Mouse (Mus musculus): Measurements from ENCODE around the gene Prpsap2.

Gene Prpsap2

GRCm38 (mm10) chr11:61715130-61715529 lies 46.8 kb downstream of the Prpsap2 start:
- DNase-seq (ENCODE audit: low spot score) = no peak

DNA sequence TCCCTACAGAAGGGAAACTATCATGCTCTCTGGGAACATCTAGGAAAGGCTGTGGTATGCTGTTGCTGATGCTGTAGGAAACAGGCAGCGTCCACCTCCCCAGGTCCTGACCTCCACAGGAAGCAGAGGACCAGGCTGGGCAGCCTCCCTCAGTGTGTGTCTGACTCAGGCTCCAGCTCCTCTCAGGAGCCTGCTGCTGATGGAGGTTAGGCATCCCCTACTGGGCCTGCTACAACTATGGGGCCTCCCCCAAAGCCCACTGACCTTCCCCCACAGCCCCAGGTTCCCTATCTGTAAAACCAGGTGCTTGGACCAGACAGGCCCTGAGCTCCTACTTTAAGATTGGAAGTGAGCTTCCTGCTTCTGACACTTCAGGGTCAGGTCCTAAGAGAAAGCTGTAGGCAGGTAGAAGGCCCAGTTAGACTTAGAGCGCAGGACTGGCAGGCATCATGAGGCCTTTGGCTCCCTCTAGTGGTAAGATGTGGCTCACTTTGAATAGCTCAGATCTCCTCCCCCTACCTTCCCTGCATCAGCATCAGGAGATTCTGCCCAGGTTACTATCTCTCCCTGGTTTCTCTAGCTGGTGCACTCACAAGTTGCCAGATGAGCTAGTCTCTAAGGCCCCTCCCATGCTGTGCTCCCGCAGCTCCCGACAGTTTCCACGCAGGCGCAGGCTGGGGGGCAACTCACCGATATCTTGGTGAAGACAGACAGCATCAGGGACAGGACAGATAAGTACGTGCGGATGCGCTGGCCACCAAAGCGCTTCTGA lies 47.4 kb downstream of the Prpsap2 start:
- DNase-seq (ENCODE audit: low spot score) = peak; percentile 63

- peak; percentile 26 for DNase-seq (ENCODE audit: low spot score)
These were observed 48.6 kb downstream of the Prpsap2 start for GRCm38 (mm10) chr11:61713157-61713855.

GRCm38 (mm10) chr11:61708928-61709327 lies 53.0 kb downstream of the Prpsap2 start:
- no peak for DNase-seq (ENCODE audit: low spot score)

DNA sequence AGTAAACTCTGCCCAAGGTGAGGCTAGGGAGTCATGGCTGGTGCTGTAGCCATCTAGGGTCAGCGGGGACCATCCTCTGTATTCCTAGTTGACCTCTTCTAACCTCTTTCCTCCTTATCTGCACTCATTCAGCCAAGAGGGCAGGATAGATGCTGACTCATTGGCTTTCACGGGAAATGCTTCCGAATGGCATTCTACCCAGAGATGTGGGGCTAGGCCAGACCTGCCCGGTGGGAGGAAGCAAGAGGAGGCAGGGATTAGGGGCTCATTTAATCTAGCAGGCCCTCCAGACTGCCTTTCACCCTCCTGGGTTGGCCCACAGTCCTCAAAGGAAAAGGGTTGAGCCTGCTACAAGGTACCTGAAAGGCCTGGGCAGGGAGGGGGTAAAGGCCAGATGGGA lies 55.7 kb downstream of the Prpsap2 start:
- DNase-seq (ENCODE audit: low spot score) = no peak

DNA sequence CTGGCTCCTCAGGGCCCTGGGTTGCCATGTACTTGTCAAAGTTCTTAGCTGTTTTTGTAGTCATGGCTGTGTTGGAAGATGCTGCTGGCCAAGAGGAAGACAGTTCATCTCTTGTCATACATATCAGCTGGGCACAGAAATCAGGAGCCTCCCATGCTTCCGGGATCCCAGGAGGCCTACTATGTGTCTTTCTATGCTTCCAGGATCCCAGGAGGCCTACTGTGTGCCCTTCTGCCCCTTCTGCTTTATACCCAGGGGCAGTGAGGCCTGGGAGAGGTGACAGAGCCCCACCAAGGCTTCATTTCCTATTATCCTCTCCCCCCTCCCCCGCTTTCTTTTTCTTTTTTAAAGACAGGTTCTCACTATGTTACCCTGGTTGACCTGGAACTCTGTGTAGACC lies 56.3 kb downstream of the Prpsap2 start:
- no peak for DNase-seq (ENCODE audit: low spot score)

DNA sequence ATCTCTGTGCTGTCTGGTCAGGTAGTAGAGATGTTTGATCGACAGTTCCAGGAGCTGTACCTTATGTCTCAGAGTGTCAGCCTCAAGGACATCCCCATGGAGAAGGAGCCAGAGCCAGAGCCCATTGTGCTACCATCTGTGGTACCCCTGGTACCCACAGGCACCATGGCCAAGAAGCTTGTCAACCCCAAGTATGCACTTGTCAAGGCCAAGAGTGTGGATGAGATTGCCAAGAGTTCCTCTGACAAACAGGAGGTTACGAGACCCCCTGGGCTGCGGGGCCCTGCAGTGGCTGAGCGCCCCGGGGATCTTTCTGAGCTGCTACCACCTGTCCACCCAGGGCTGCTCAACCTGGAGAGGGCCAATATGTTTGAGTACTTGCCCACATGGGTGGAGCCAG lies 59.4 kb downstream of the Prpsap2 start:
- no peak for DNase-seq (ENCODE audit: low spot score)

- no peak for DNase-seq (ENCODE audit: low spot score)
These were observed 60.2 kb downstream of the Prpsap2 start for GRCm38 (mm10) chr11:61701696-61702095.

GRCm38 (mm10) chr11:61699933-61700332 lies 62.0 kb downstream of the Prpsap2 start:
- DNase-seq (ENCODE audit: low spot score) = no peak

DNA sequence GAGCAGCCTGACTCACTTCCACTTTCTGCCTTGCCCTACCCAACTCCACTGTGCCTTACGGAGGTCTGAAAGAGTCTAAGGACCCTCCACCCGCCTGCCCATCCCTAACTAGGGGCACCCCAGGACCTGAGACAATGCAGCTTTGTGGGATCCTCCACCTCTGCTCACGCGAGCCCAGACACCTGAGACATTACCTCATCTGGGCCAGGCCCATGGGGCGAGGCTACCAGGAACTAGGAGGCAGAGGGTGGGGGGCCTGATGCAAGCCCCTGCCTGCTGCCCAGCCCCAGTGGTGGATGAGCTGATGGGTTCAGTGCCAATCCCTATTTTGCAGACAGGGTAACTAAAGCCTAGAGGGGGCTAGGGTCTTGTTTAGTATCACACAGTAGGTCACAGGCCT lies 62.4 kb downstream of the Prpsap2 start:
- DNase-seq (ENCODE audit: low spot score) = no peak

DNA sequence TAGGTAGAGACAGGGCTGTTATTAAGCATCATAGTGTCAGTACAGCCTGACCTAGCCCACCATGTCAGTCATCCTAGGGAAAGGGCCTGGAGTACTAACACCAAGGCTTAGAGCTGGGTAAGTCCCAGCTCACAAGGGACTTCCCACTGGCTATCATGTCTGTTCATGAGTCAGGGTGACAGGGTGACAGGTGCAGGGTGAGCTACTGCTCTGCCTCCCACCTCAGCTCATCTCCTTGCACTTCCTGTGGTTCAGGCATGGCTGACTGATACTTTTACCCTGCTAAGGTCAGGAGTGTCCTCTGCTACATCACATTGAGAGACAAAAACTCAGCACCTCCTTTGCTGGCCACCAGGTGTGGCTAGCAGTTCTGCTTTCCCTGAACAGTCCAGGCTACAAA lies 63.0 kb downstream of the Prpsap2 start:
- no peak for DNase-seq (ENCODE audit: low spot score)

DNA sequence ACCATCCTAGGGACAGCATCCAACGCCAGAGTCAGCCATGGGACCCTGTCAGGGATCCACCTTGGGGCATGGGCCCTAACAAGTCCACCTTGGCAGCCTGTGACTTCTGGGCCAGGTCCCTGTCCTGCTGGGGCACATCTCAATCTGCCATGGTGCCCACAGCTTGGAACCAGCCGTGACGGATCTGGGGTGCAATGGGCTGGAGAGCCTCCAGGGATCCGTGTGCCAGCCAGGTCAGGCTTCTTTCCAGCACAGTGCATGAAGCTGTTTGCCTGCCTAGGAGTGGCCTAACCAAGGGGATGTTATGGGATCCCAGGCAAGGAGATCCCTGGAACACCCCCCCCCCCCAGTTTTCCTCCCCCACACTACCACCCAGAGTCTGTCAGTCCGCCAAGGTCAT lies 68.9 kb downstream of the Prpsap2 start:
- no peak for DNase-seq (ENCODE audit: low spot score)

- no peak for DNase-seq (ENCODE audit: low spot score)
These were observed 74.3 kb downstream of the Prpsap2 start for GRCm38 (mm10) chr11:61687595-61687994.

DNA sequence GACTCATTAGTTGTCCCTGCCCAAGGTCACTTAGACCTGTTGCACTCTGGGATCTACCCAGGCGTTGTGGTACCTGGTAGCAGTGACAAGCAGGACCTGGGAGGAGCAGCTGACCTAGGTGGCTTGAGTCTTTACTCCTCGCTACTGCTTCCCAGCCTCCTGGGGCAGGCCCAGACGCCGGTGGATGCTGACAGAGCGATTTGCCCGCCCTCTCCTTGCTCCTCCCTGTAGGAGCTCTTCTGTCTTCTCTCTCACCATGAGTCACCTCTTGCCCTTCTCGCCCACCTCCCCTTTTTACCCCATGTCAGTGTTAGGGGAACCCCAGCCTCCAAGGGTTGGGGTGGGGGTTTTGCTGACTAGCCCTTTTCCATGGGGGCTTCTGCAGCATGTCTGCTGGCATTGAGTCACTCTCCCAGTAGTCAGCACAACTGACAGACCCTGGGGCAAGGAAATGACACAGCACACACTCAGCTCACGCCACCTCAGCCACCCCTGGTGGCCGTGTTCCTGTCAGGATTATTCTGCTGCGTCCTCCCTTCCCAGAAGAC lies 74.9 kb downstream of the Prpsap2 start:
- DNase-seq (ENCODE audit: low spot score) = no peak

DNA sequence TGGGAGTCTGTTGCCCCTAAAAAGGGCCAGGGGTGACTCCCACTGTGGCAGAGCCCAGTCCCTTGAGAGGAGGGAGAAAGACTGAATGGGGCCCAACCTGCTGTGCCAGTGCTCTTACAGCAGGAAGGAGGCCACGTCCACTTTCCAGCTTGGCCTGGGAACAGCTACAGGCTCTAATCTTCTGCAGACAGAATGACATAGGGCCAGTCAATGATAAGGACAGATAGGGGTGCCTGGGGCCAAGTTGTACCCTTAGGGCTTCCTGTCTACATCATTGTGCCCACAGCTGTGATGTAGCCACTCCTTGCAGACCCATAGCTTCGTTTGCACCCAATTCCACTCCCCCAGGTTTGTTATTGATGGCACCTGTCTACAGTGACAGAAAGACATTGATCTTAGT lies 75.7 kb downstream of the Prpsap2 start:
- DNase-seq (ENCODE audit: low spot score) = no peak

GRCm38 (mm10) chr11:61685119-61685725 lies 76.7 kb downstream of the Prpsap2 start:
- DNase-seq (ENCODE audit: low spot score) = no peak

- DNase-seq (ENCODE audit: low spot score) = peak; percentile 76
These were observed 77.8 kb downstream of the Prpsap2 start, which contains the start of gene Fam83g for GRCm38 (mm10) chr11:61683907-61684731. Gene Fam83g (plus strand): TSS chr11:61684091.

Measured in urinary bladder, postnatal 25 days (tissue).